In the genomic region with DNA sequence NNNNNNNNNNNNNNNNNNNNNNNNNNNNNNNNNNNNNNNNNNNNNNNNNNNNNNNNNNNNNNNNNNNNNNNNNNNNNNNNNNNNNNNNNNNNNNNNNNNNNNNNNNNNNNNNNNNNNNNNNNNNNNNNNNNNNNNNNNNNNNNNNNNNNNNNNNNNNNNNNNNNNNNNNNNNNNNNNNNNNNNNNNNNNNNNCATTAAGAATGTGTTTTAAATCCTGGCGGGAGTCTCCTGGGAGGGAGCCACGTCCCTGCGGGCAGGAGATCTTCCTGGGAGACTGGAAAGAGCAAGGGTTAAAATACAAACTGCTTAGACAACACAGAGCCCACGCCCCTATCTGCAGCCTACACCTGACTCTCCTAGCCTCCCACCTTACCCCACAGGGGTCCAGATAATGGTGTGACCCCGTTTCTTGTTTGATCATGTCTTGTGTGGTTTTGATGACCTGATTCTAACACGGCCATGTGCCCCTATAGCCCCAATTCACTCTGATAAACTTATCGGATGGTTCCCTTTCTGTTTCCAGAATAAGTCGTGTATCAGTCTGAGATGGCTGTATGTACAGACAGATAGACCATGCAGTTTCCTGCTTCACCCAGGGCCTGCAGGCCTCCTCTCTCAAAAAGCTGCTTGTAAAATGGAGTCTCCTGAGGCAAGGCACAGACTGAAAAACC, we compare ENCODE assay signal across 14 mouse cellular contexts.
DNase-seq lines count a peak whose midpoint lies in the region; ATAC-seq and TF ChIP-seq lines count a peak whose summit lies in the region.
"Had no signal": no experiment of that assay in that cellular context is flagged by ENCODE, and none has a peak within 500 bp of the region (broad histone marks: within the 10 kb centered on the region; RNA-seq: fewer than 3 reads in every experiment).

No protein-coding gene starts in this region.

- DNase-seq in kidney, adult 11 months, result peak; percentile 49
- no peak for DNase-seq in ES-E14 (ENCODE audit: low read depth, low spot score)
- DNase-seq in urinary bladder, postnatal 10 days (ENCODE audit: low spot score), result no peak
- no peak for DNase-seq in adrenal gland, adult (ENCODE audit: inconsistent age in 2 of 2, low spot score in 1 of 2)
- DNase-seq in spleen, adult 18-20 months, result no peak
- DNase-seq: cerebellum, adult 2 months; layer of hippocampus, postnatal 36 days; right cerebral cortex, postnatal 14 days had no signal

- H3K4me1 ChIP-seq in kidney, embryonic 14.5 days (ENCODE audit: control insufficient read depth, insufficient read depth, low read length), result peaks cover 18% of the 10 kb centered on the region
- H3K4me1 ChIP-seq in ES-E14 (ENCODE audit: control insufficient read depth in 2 of 2, insufficient read depth in 2 of 2, low read length in 2 of 2, poor library complexity in 1 of 2), result peaks cover 6 to 27% of the 10 kb centered on the region in 2 experiments; a peak in 3 of 4 replicates
- H3K4me1 ChIP-seq in intestine, embryonic 15.5 days (replicated peaks), result peaks cover 19% of the 10 kb centered on the region
- H3K4me1 ChIP-seq in limb, embryonic 15.5 days, result peaks cover 32% of the 10 kb centered on the region

- no peak overlapping the region for H3K4me3 ChIP-seq in kidney, embryonic 14.5 days (ENCODE audit: low read length)
- H3K4me3 ChIP-seq in ES-E14 (ENCODE audit: insufficient read depth in 1 of 2, low read depth in 1 of 2, low read length in 2 of 2, poor library complexity in 1 of 2, severe bottlenecking in 1 of 2), result no peak overlapping the region; a peak in 1 of 4 replicates
- no peak overlapping the region for H3K4me3 ChIP-seq in intestine, embryonic 15.5 days (replicated peaks)
- H3K4me3 ChIP-seq in limb, embryonic 15.5 days, result no peak overlapping the region
- H3K4me3 ChIP-seq: neural tube, embryonic 12.5 days had no signal

- H3K27me3 ChIP-seq in kidney, embryonic 14.5 days (ENCODE audit: control insufficient read depth, insufficient read depth, low read length), result no peaks in the 10 kb centered on the region
- no peaks in the 10 kb centered on the region for H3K27me3 ChIP-seq in intestine, embryonic 15.5 days (replicated peaks)
- H3K27me3 ChIP-seq in limb, embryonic 15.5 days, result no peaks in the 10 kb centered on the region
- H3K27me3 ChIP-seq: neural tube, embryonic 12.5 days had no signal

- no peak for ATAC-seq in kidney, embryonic 14.5 days (ENCODE audit: low FRiP score, low TSS enrichment)
- ATAC-seq in intestine, embryonic 15.5 days, result peak; percentile 42; the same call in 1 of the 2 replicates
- ATAC-seq in limb, embryonic 15.5 days (ENCODE audit: insufficient number of reproducible peaks, low FRiP score, low TSS enrichment, low read depth), result no peak

- in situ Hi-C loops in ES-E14 (cut with MboI; ENCODE audit: low sequenced_read_pairs in 2 of 2, unreplicated experiment in 2 of 2), result no loop called here

- H3K9me3 ChIP-seq in kidney, embryonic 14.5 days (ENCODE audit: control insufficient read depth, low read length), result 0 out of 2 replicates have a peak, but pooled peaks cover 1% of the 10 kb centered on the region
- no peaks in the 10 kb centered on the region for H3K9me3 ChIP-seq in ES-E14 (ENCODE audit: control insufficient read depth, insufficient read depth, low read depth, low read length)
- H3K9me3 ChIP-seq in intestine, embryonic 15.5 days, result no peaks in the 10 kb centered on the region
- H3K9me3 ChIP-seq in limb, embryonic 15.5 days, result no peaks in the 10 kb centered on the region

- H3K4me2 ChIP-seq in kidney, embryonic 14.5 days (replicated peaks; ENCODE audit: low read depth, low read length), result no peak overlapping the region
- no peak overlapping the region for H3K4me2 ChIP-seq in intestine, embryonic 15.5 days (replicated peaks)
- no peak overlapping the region for H3K4me2 ChIP-seq in limb, embryonic 15.5 days
- H3K4me2 ChIP-seq: neural tube, embryonic 12.5 days had no signal

- H3K36me3 ChIP-seq in kidney, embryonic 14.5 days (ENCODE audit: control insufficient read depth, insufficient read depth, low read length), result no peaks in the 10 kb centered on the region
- H3K36me3 ChIP-seq in ES-E14 (ENCODE audit: control insufficient read depth, insufficient read depth, low read length, poor library complexity, severe bottlenecking), result no peaks in the 10 kb centered on the region
- H3K36me3 ChIP-seq in intestine, embryonic 15.5 days, result no peaks in the 10 kb centered on the region
- H3K36me3 ChIP-seq in limb, embryonic 15.5 days, result no peaks in the 10 kb centered on the region
- H3K36me3 ChIP-seq: neural tube, embryonic 12.5 days had no signal

- no peak overlapping the region for H3K9ac ChIP-seq in kidney, embryonic 14.5 days (ENCODE audit: low read depth, low read length)
- H3K9ac ChIP-seq in ES-E14 (ENCODE audit: insufficient read depth, low read depth, low read length, poor library complexity, severe bottlenecking), result no peak overlapping the region
- H3K9ac ChIP-seq in intestine, embryonic 15.5 days, result no peak overlapping the region
- H3K9ac ChIP-seq in limb, embryonic 15.5 days, result no peak overlapping the region
- H3K9ac ChIP-seq: liver, embryonic 14.5 days; neural tube, embryonic 12.5 days had no signal

- H3K27ac ChIP-seq in kidney, embryonic 14.5 days (ENCODE audit: low read depth, low read length), result no peak overlapping the region
- peak overlapping the region; percentile 79 for H3K27ac ChIP-seq in ES-E14 (ENCODE audit: insufficient read depth, low read depth, low read length, poor library complexity, severe bottlenecking)
- no peak overlapping the region for H3K27ac ChIP-seq in intestine, embryonic 15.5 days
- H3K27ac ChIP-seq in limb, embryonic 15.5 days, result peak overlapping the region; percentile 57; the same call in 1 of the 2 replicates
- H3K27ac ChIP-seq: liver, embryonic 14.5 days; macrophage; neural tube, embryonic 12.5 days had no signal

- whole genome bisulfite sequencing in kidney, embryonic 14.5 days, result 38% methylated on average over 8 of the region's 8 CpGs
- WGBS in intestine, embryonic 15.5 days, result 33% methylated on average over 8 of the region's 8 CpGs
- 26% methylated on average over 8 of the region's 8 CpGs for WGBS in limb, embryonic 15.5 days

TF ChIP-seq in ES-E14, 5 proteins besides CTCF, POLR2A, EP300 and RAD21:
- TF ChIP-seq ZNF384 (IDR thresholded peaks at IDR 0.05; ENCODE audit: low read depth, low read length) (no peak), CHD2 (IDR thresholded peaks at IDR 0.05; ENCODE audit: low read depth, low read length) (no peak), MAFK (IDR thresholded peaks at IDR 0.05; ENCODE audit: insufficient read depth, low read depth, low read length) (no peak)

Comparison
In these comparisons a context has a peak if more than half of its experiments do, and no peak if none do; other contexts are left out.
1. H3K27ac ChIP-seq: peak in ES-E14 (single experiment) and limb, embryonic 15.5 days (single experiment); none in kidney, embryonic 14.5 days (single experiment) and intestine, embryonic 15.5 days (single experiment).